Mouse (Mus musculus) hindbrain, embryonic 16.5 days (tissue): ENCODE data around the gene Grin2c. TPM values are rescaled to one million over a fixed set of nuclear protein-coding genes. Genes with fewer than 3 reads are reported as not detected.

Experiments
- ATAC-seq: fragments of 200-750 bp; cut with Nextera tagmentation; 2 replicates; pipeline ENCODE4 v1.8.0; 2017; ENCODE audit warnings: moderate TSS enrichment, moderate library complexity
- H3K27ac ChIP-seq: fragments of 300-500 bp; sonication (generic); 2 replicates; pipeline ENCODE4 v1.5.1; 2014; ENCODE audit warnings: low read depth, mild to moderate bottlenecking, control low read depth, low read length, moderate library complexity
- H3K27me3 ChIP-seq: fragments of 300-500 bp; sonication (generic); replicated peaks from 2 replicates; pipeline ENCODE4 v1.6.1; 2014; ENCODE audit warnings: low read length; ENCODE audit not compliant: control insufficient read depth, insufficient read depth
- H3K36me3 ChIP-seq: fragments of 300-500 bp; sonication (generic); 2 replicates; pipeline ENCODE4 v1.6.1; 2014; ENCODE audit warnings: mild to moderate bottlenecking, low read length, moderate library complexity, mixed read lengths; ENCODE audit not compliant: control insufficient read depth, insufficient read depth
- H3K4me1 ChIP-seq: fragments of 300-500 bp; sonication (generic); 2 replicates; pipeline ENCODE4 v1.6.1; 2014; ENCODE audit warnings: low read depth, low read length; ENCODE audit not compliant: control insufficient read depth, insufficient read depth
- H3K4me2 ChIP-seq: fragments of 300-500 bp; sonication (generic); 2 replicates; pipeline ENCODE4 v1.6.1; 2014; ENCODE audit warnings: mild to moderate bottlenecking, low read length, control low read depth, moderate library complexity
- H3K4me3 ChIP-seq: fragments of 300-500 bp; sonication (generic); 2 replicates; pipeline ENCODE4 v1.5.1; 2014; ENCODE audit warnings: mild to moderate bottlenecking, low read length, control low read depth, moderate library complexity
- H3K9ac ChIP-seq: fragments of 300-500 bp; sonication (generic); 2 replicates; pipeline ENCODE4 v1.6.1; 2014; ENCODE audit warnings: low read depth, mild to moderate bottlenecking, control low read depth, low read length, moderate library complexity
- H3K9me3 ChIP-seq: fragments of 300-500 bp; sonication (generic); 2 replicates; pipeline ENCODE4 v1.6.1; 2014; ENCODE audit warnings: mild to moderate bottlenecking, low read length, moderate library complexity; ENCODE audit not compliant: control insufficient read depth
- WGBS: fragments of 180-500 bp; shearing (Covaris S2); extraction: QIAGEN DNeasy Blood & Tissue Kit; methylation state at CpG from one replicate; pipeline ENCODE4 v1.1.7; 2014; 5-methylcytosine and 5-hydroxymethylcytosine counted together
- polyA plus RNA-seq: library from polyadenylated mRNA; unstranded; fragments of >200 nt; fragmentation: Nextera tagmentation; extraction: Ambion mirVana; gene quantifications from 2 replicates; pipeline ENCODE4 v1.2.1, GENCODE M21; 2015

Gene Grin2c
- polyA plus RNA-seq, 1 experiment from 2014 or later = 0.60 TPM

- no peaks in the 10 kb centered on the region for H3K27me3 ChIP-seq
- H3K4me3 ChIP-seq = peak within 1 kb of the TSS; percentile 73
- H3K9ac ChIP-seq = peak within 1 kb of the TSS; percentile 88
- peak within 1 kb of the TSS; percentile 85 for H3K4me2 ChIP-seq
- WGBS = under 1% methylated on average over 42 of the region's 42 CpGs
- peak within 1 kb of the TSS; percentile 92 for H3K27ac ChIP-seq
- ATAC-seq = peak; percentile 97
- no peaks in the 10 kb centered on the region for H3K9me3 ChIP-seq
- H3K4me1 ChIP-seq = peaks cover 20% of the 10 kb centered on the region
- H3K36me3 ChIP-seq = no peaks in the 10 kb centered on the region
Observed at GRCm38 (mm10) chr11:115276780-115277603, 9.9 kb upstream of the Grin2c start, which contains the start of gene Fdxr. Gene Fdxr (minus strand): TSS chr11:115277050.

GRCm38 (mm10) chr11:115275954-115276353, 8.9 kb upstream of the Grin2c start:
- ATAC-seq = no peak
- peak overlapping the region; percentile 88 for H3K9ac ChIP-seq
- 60% methylated on average over 3 of the region's 3 CpGs for WGBS

GRCm38 (mm10) chr11:115275509-115275908, 8.5 kb upstream of the Grin2c start:
- peak overlapping the region; percentile 88; the same call in 1 of the 2 replicates for H3K9ac ChIP-seq
- WGBS = 83% methylated on average over 6 of the region's 6 CpGs
- H3K4me1 ChIP-seq = peaks cover 20% of the 10 kb centered on the region
- H3K4me3 ChIP-seq = peak overlapping the region; percentile 73
- no peak for ATAC-seq
- no peak overlapping the region for H3K27ac ChIP-seq
- no peaks in the 10 kb centered on the region for H3K9me3 ChIP-seq
- H3K27me3 ChIP-seq = no peaks in the 10 kb centered on the region
- H3K36me3 ChIP-seq = no peaks in the 10 kb centered on the region
- peak overlapping the region; percentile 85 for H3K4me2 ChIP-seq

More at GRCm38 (mm10) chr11:115275954-115276353, 8.9 kb upstream of the Grin2c start:
- Histone ChIP-seq H3K27me3 (no peaks in the 10 kb centered on the region), H3K27ac (peak overlapping the region; percentile 92; the same call in 1 of the 2 replicates), H3K36me3 (no peaks in the 10 kb centered on the region), H3K4me1 (peaks cover 20% of the 10 kb centered on the region), H3K4me2 (peak overlapping the region; percentile 85), H3K4me3 (peak overlapping the region; percentile 73), H3K9me3 (no peaks in the 10 kb centered on the region)

DNA sequence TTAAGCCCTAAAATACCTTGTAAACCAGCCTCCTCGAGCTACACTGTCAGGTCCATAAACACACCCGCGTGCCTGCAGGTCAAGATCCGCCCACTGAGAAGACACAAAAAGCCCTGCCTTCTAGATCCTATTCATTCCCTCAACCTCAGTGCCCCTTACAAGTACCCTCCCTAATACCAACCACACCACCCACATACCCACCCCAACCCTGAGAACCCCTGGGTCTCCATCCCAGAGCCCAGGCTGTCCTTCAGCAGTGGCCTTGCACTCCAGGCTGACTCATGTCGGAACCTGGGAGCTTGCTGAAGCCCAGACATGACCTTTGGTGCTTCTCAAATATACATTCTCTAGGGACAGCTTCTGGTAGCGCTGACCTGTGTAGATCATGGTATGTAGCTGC, 7.7 kb upstream of the Grin2c start:
- Histone ChIP-seq H3K4me1 (peaks cover 20% of the 10 kb centered on the region), H3K36me3 (no peaks in the 10 kb centered on the region), H3K27ac (no peak overlapping the region), H3K27me3 (no peaks in the 10 kb centered on the region), H3K4me2 (no peak overlapping the region), H3K4me3 (no peak overlapping the region), H3K9ac (no peak overlapping the region), H3K9me3 (no peaks in the 10 kb centered on the region)
- 88% methylated on average over 6 of the region's 6 CpGs for WGBS
- no peak for ATAC-seq

- Histone ChIP-seq H3K4me1 (peaks cover 20% of the 10 kb centered on the region), H3K4me2 (no peak overlapping the region), H3K27ac (no peak overlapping the region), H3K4me3 (no peak overlapping the region), H3K27me3 (peaks cover 4% of the 10 kb centered on the region; the same call in 1 of the 2 replicates), H3K36me3 (no peaks in the 10 kb centered on the region; the same call in 1 of the 2 replicates), H3K9ac (no peak overlapping the region), H3K9me3 (no peaks in the 10 kb centered on the region)
- ATAC-seq = no peak
- WGBS = 86% methylated on average over 7 of the region's 7 CpGs
Observed at GRCm38 (mm10) chr11:115274178-115274577, 7.1 kb upstream of the Grin2c start.

- no peak overlapping the region for H3K4me3 ChIP-seq
- H3K36me3 ChIP-seq = peaks cover 4% of the 10 kb centered on the region
- H3K4me1 ChIP-seq = peaks cover 20% of the 10 kb centered on the region
- H3K9me3 ChIP-seq = no peaks in the 10 kb centered on the region
- ATAC-seq = no peak
- whole genome bisulfite sequencing = 73% methylated on average over 7 of the region's 7 CpGs
- H3K27ac ChIP-seq = no peak overlapping the region
- H3K27me3 ChIP-seq = peaks cover 8% of the 10 kb centered on the region
- H3K9ac ChIP-seq = no peak overlapping the region
- no peak overlapping the region for H3K4me2 ChIP-seq
Observed at GRCm38 (mm10) chr11:115273735-115274134, 6.7 kb upstream of the Grin2c start.

DNA sequence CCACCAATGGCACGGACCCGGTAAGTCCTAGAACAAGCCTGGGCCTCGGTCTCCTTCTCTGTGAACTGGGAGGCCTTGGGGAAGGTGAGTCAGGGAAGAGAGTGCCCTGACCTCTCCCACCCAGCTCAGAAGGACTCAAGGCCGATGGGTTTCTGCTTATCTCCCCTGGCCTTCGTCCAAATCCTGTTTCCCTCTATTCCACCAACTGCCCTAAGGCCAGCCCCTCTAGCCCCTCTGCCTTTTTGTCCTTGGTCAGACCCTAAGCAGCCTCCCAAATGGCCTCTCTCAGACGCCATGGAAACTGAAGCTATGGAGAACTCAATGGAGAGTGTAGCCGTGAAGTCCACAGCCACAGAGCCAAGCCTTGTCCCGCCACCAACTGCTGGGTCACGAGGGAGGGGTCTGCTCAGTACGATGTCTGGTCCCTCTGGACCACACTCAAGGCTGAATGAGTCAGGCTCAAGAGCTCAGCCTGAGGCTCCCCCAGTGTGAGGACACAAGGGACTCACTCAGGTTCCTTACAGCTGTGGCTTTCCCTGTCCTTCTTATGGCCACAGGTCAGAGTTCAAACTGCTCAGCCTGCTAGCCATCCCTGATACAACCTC, 6.0 kb upstream of the Grin2c start:
- 74% methylated on average over 10 of the region's 10 CpGs for WGBS
- Histone ChIP-seq H3K4me1 (peaks cover 17% of the 10 kb centered on the region), H3K9ac (no peak overlapping the region), H3K27ac (no peak overlapping the region), H3K27me3 (peaks cover 15% of the 10 kb centered on the region), H3K4me3 (no peak overlapping the region), H3K9me3 (no peaks in the 10 kb centered on the region), H3K36me3 (peaks cover 9% of the 10 kb centered on the region), H3K4me2 (no peak overlapping the region)
- ATAC-seq = no peak

GRCm38 (mm10) chr11:115271481-115271880, 4.4 kb upstream of the Grin2c start:
- H3K27ac ChIP-seq = no peak overlapping the region
- 68% methylated on average over 10 of the region's 10 CpGs for WGBS
- no peaks in the 10 kb centered on the region for H3K9me3 ChIP-seq
- no peak overlapping the region for H3K4me2 ChIP-seq
- H3K9ac ChIP-seq = no peak overlapping the region
- H3K36me3 ChIP-seq = peaks cover 9% of the 10 kb centered on the region
- no peak overlapping the region for H3K4me3 ChIP-seq
- ATAC-seq = no peak
- H3K27me3 ChIP-seq = peaks cover 26% of the 10 kb centered on the region
- H3K4me1 ChIP-seq = peaks cover 21% of the 10 kb centered on the region

DNA sequence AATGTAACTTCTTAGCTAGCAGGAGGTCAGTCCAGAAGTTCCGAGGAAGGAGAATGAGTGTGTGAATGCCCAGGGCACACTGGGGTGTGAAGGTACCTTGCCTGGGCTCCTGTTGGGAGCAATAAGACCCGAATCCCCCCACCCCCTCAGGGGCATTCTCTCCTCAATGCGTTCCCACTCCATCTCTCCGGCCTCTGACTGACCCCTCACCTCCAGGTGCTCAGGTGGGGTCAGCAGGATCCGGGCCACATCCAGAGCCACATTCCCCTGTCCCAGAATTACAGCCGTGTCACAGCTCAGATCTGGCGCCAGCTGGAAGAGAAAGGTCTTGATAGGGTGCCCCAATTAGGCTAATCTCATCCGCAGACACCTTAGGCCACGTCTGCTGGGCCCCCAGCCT, 4.0 kb upstream of the Grin2c start:
- peaks cover 19% of the 10 kb centered on the region for H3K4me1 ChIP-seq
- H3K27ac ChIP-seq = no peak overlapping the region
- H3K9me3 ChIP-seq = no peaks in the 10 kb centered on the region
- ATAC-seq = no peak
- peaks cover 9% of the 10 kb centered on the region for H3K36me3 ChIP-seq
- 79% methylated on average over 9 of the region's 9 CpGs for WGBS
- no peak overlapping the region for H3K4me2 ChIP-seq
- H3K9ac ChIP-seq = no peak overlapping the region
- no peak overlapping the region for H3K4me3 ChIP-seq
- H3K27me3 ChIP-seq = peaks cover 30% of the 10 kb centered on the region
